Mouse (Mus musculus): ENCODE measurements at regions not wholly inside any gene's neighbourhood (a gene's known extent, or its start where the extent isn't known, plus 50 kb on each side); places are given as distances from the start of the nearest gene placed in this dataset.
"Not testable (repeated sequence)": the region's sequence is repeated elsewhere in the genome, so short reads cannot be mapped to it uniquely, and the experiment has no call there.

- DNase-seq (ENCODE audit: low spot score), result no peak
Observed at GRCm38 (mm10) chr13:5373191-5373590, 488.1 kb upstream of the Klf6 start.

GRCm38 (mm10) chr13:5408226-5408804 lies 453.0 kb upstream of the Klf6 start:
- no peak for DNase-seq (ENCODE audit: low spot score)

GRCm38 (mm10) chr13:5412052-5412451 lies 449.2 kb upstream of the Klf6 start:
- no peak for DNase-seq (ENCODE audit: low spot score)

- DNase-seq (ENCODE audit: low spot score), result not testable (repeated sequence)
Observed at GRCm38 (mm10) chr13:5413009-5413408, 448.3 kb upstream of the Klf6 start.

- DNase-seq (ENCODE audit: low spot score), result no peak
Observed at GRCm38 (mm10) chr13:5424110-5424509, 437.2 kb upstream of the Klf6 start.

- no peak for DNase-seq (ENCODE audit: low spot score)
Observed at GRCm38 (mm10) chr13:5425491-5426232, 435.6 kb upstream of the Klf6 start.

- DNase-seq (ENCODE audit: low spot score), result no peak
Observed at GRCm38 (mm10) chr13:5433652-5434051, 427.6 kb upstream of the Klf6 start.

- DNase-seq (ENCODE audit: low spot score), result no peak
Observed at GRCm38 (mm10) chr13:5435131-5435530, 426.2 kb upstream of the Klf6 start.

GRCm38 (mm10) chr13:5436191-5436590 lies 425.1 kb upstream of the Klf6 start:
- no peak for DNase-seq (ENCODE audit: low spot score)

GRCm38 (mm10) chr13:5440454-5440853 lies 420.8 kb upstream of the Klf6 start:
- no peak for DNase-seq (ENCODE audit: low spot score)

- no peak for DNase-seq (ENCODE audit: low spot score)
Observed at GRCm38 (mm10) chr13:5444759-5445478, 416.4 kb upstream of the Klf6 start.

GRCm38 (mm10) chr13:5448601-5449000 lies 412.7 kb upstream of the Klf6 start:
- no peak for DNase-seq (ENCODE audit: low spot score)

- DNase-seq (ENCODE audit: low spot score), result no peak
Observed at GRCm38 (mm10) chr13:5480779-5481178, 380.5 kb upstream of the Klf6 start.

- DNase-seq (ENCODE audit: low spot score), result no peak
Observed at GRCm38 (mm10) chr13:5492266-5492665, 369.0 kb upstream of the Klf6 start.

- DNase-seq (ENCODE audit: low spot score), result peak; percentile 2
Observed at GRCm38 (mm10) chr13:5497535-5497934, 363.7 kb upstream of the Klf6 start.

- no peak for DNase-seq (ENCODE audit: low spot score)
Observed at GRCm38 (mm10) chr13:5511784-5512183, 349.5 kb upstream of the Klf6 start.

- DNase-seq (ENCODE audit: low spot score), result no peak
Observed at GRCm38 (mm10) chr13:5515552-5515951, 345.7 kb upstream of the Klf6 start.

- DNase-seq (ENCODE audit: low spot score), result no peak
Observed at GRCm38 (mm10) chr13:5516088-5516487, 345.2 kb upstream of the Klf6 start.

GRCm38 (mm10) chr13:5519181-5519580 lies 342.1 kb upstream of the Klf6 start:
- no peak for DNase-seq (ENCODE audit: low spot score)

GRCm38 (mm10) chr13:5519600-5519999 lies 341.7 kb upstream of the Klf6 start:
- DNase-seq (ENCODE audit: low spot score), result no peak

- DNase-seq (ENCODE audit: low spot score), result no peak
Observed at GRCm38 (mm10) chr13:5527400-5527799, 333.9 kb upstream of the Klf6 start.

GRCm38 (mm10) chr13:5540321-5540720 lies 321.0 kb upstream of the Klf6 start:
- no peak for DNase-seq (ENCODE audit: low spot score)

- DNase-seq (ENCODE audit: low spot score), result no peak
Observed at GRCm38 (mm10) chr13:5545521-5545920, 315.8 kb upstream of the Klf6 start.
